Mouse (Mus musculus): ENCODE measurements around the gene Myo1h.

DNA sequence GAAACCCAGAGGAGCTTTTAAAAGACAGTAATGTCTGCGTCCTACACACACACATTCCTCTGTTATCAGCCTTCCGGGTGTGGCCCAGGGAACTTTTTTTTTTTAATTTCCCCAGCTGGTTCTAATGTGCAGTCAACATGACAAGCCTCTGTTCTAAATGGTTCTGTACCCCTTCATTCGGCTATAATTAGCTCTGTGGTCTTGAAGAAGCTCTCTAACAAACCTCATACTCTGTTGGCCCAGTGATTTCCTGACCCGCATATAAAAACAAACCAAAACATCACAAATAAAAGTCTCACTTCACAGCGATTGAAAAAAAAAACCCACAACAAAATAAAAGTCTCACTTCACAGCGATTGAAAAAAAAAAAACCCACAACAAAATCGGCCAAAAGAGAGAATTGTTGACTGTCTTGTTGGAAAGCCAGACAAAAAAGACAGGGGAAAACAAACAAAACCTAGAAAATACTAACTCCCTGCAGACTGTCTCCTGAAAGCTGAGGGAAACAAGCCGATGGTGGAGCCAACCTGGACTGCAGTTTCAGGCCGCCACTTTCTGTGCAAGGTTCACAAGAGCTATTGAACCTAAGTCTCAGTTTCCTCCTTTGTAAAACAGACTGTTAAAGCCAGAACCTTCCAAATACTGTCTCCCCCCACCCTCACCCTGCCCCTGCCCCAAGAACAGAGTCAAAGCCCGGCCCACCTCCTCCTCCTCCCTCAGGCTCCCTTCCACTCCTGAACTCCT, 89.4 kb downstream of the Myo1h start:
- TF ChIP-seq CTCF (IDR thresholded peaks at IDR 0.05; ENCODE audit: low read depth) (no peak), EP300 (IDR thresholded peaks at IDR 0.05; ENCODE audit: low read depth) (no peak)

Data from liver, embryonic 14.5 days (tissue).